Mouse (Mus musculus): ENCODE measurements around the gene Wdfy4. TPM values are rescaled to one million over a fixed set of nuclear protein-coding genes. Genes with fewer than 3 reads are reported as not detected.

The Wdfy4 gene
- total RNA-seq, 4 experiments from 2014 or later, result 0.22 to 0.58 (median 0.44) TPM

GRCm38 (mm10) chr14:33190646-33191045, 5.3 kb upstream of the Wdfy4 start:
- no peak for DNase-seq (ENCODE audit: low spot score in 2 of 2)

GRCm38 (mm10) chr14:33189849-33190423, 4.6 kb upstream of the Wdfy4 start:
- no peak for DNase-seq (ENCODE audit: low spot score in 2 of 2)

- no peak for DNase-seq (ENCODE audit: low spot score in 2 of 2)
Observed at GRCm38 (mm10) chr14:33189230-33189629, 3.9 kb upstream of the Wdfy4 start.

- DNase-seq (ENCODE audit: low spot score in 2 of 2), result no peak
Observed at GRCm38 (mm10) chr14:33187201-33187600, 1.9 kb upstream of the Wdfy4 start.

GRCm38 (mm10) chr14:33180102-33180501, 5.2 kb downstream of the Wdfy4 start:
- DNase-seq (ENCODE audit: low spot score in 2 of 2), result no peak

GRCm38 (mm10) chr14:33175059-33175821, 10.1 kb downstream of the Wdfy4 start:
- no peak for DNase-seq (ENCODE audit: low spot score in 2 of 2)

- no peak for DNase-seq (ENCODE audit: low spot score in 2 of 2)
Observed at GRCm38 (mm10) chr14:33171942-33172341, 13.4 kb downstream of the Wdfy4 start.

- no peak for DNase-seq (ENCODE audit: low spot score in 2 of 2)
Observed at GRCm38 (mm10) chr14:33168750-33169149, 16.6 kb downstream of the Wdfy4 start.

GRCm38 (mm10) chr14:33162238-33162637, 23.1 kb downstream of the Wdfy4 start:
- DNase-seq (ENCODE audit: low spot score in 2 of 2), result no peak

GRCm38 (mm10) chr14:33158268-33158667, 27.0 kb downstream of the Wdfy4 start:
- DNase-seq (ENCODE audit: low spot score in 2 of 2), result no peak

GRCm38 (mm10) chr14:33152941-33153340, 32.4 kb downstream of the Wdfy4 start:
- DNase-seq (ENCODE audit: low spot score in 2 of 2), result no peak

- no peak for DNase-seq (ENCODE audit: low spot score in 2 of 2)
Observed at GRCm38 (mm10) chr14:33146287-33146686, 39.0 kb downstream of the Wdfy4 start.

GRCm38 (mm10) chr14:33136843-33137242, 48.5 kb downstream of the Wdfy4 start:
- no peak for DNase-seq (ENCODE audit: low spot score in 2 of 2)

GRCm38 (mm10) chr14:33135170-33135569, 50.1 kb downstream of the Wdfy4 start:
- DNase-seq (ENCODE audit: low spot score in 2 of 2), result no peak

- no peak for DNase-seq (ENCODE audit: low spot score in 2 of 2)
Observed at GRCm38 (mm10) chr14:33131044-33131758, 54.1 kb downstream of the Wdfy4 start.

GRCm38 (mm10) chr14:33116590-33116989, 68.7 kb downstream of the Wdfy4 start:
- DNase-seq (ENCODE audit: low spot score in 2 of 2), result no peak

GRCm38 (mm10) chr14:33104809-33105208, 80.5 kb downstream of the Wdfy4 start:
- no peak for DNase-seq (ENCODE audit: low spot score in 2 of 2)

GRCm38 (mm10) chr14:33101609-33102008, 83.7 kb downstream of the Wdfy4 start:
- DNase-seq (ENCODE audit: low spot score in 2 of 2), result no peak

- no peak for DNase-seq (ENCODE audit: low spot score in 2 of 2)
Observed at GRCm38 (mm10) chr14:33099926-33100325, 85.4 kb downstream of the Wdfy4 start.

- DNase-seq (ENCODE audit: low spot score in 2 of 2), result no peak
Observed at GRCm38 (mm10) chr14:33099111-33099510, 86.2 kb downstream of the Wdfy4 start.

- DNase-seq (ENCODE audit: low spot score in 2 of 2), result no peak
Observed at GRCm38 (mm10) chr14:33096462-33096861, 88.8 kb downstream of the Wdfy4 start.

GRCm38 (mm10) chr14:33083326-33083725, 102.0 kb downstream of the Wdfy4 start:
- no peak for DNase-seq (ENCODE audit: low spot score in 2 of 2)

All from gastrocnemius, adult 8-10 months (tissue).